Comparison of ENCODE assay signal across 19 mouse cellular contexts in the genomic region with DNA sequence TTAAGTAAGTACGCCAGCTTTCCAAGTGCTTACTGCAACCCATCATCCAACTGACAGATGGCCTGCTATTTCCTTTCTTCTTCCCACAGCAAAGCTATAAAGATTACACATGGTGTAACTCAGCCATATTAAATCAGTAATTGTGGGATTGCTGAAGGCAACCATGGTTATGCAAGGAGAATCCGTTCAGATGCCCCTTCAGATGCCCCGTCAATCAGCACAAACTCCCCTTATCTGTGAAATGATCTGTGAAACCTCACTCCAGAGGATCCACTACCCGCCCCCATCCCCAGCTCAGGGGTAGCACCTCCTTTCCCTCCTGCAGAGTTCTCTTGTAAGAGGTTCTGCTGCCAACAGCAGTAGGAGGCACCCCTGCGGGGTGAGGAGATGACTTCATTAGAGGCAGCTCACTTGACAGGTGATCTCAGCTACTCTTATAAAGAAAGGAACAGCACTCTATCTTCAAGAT. TPM values are rescaled to one million over a fixed set of nuclear protein-coding genes. Genes with fewer than 3 reads are reported as not detected.
DNase-seq lines count a peak whose midpoint lies in the region; ATAC-seq and TF ChIP-seq lines count a peak whose summit lies in the region.
"Had no signal": no experiment of that assay in that cellular context is flagged by ENCODE, and none has a peak within 500 bp of the region (broad histone marks: within the 10 kb centered on the region; RNA-seq: fewer than 3 reads in every experiment).

No protein-coding gene starts in this region.

- peak; percentile 49 for DNase-seq in forebrain, postnatal 0 days
- no peak for DNase-seq in forebrain, embryonic 10.5 days (ENCODE audit: extremely low spot score, low spot score)
- peak; percentile 35 for DNase-seq in layer of hippocampus, adult 9-11 months
- DNase-seq in layer of hippocampus, postnatal 25 days (ENCODE audit: extremely low spot score in 1 of 2, low spot score in 1 of 2) = no peak
- DNase-seq in right cerebral cortex, adult 18-20 months = peak; percentile 71
- no peak for DNase-seq in right cerebral cortex, postnatal 14 days
- DNase-seq in left cerebral cortex, postnatal 36 days (ENCODE audit: low spot score in 2 of 2) = peak; percentile 60 to 67
- DNase-seq in liver = no peak
- DNase-seq: cerebellum, adult 8-10 months; heart, postnatal 10 days; kidney, adult 18-20 months; kidney, postnatal 10 days; lung, postnatal 10 days; thymus, postnatal 25 days had no signal

- peaks cover 9% of the 10 kb centered on the region for H3K27me3 ChIP-seq in forebrain, postnatal 0 days (ENCODE audit: insufficient read depth, low read length)
- H3K27me3 ChIP-seq in forebrain, embryonic 10.5 days (ENCODE audit: poor library complexity, severe bottlenecking) = peaks cover 59% of the 10 kb centered on the region
- H3K27me3 ChIP-seq: CH12.LX had no signal

- WGBS in forebrain, postnatal 0 days = 19% methylated on average over 5 of the region's 5 CpGs
- WGBS in forebrain, embryonic 10.5 days = 35% methylated on average over 5 of the region's 5 CpGs

- no peak for TF ChIP-seq CTCF in forebrain, postnatal 0 days (IDR thresholded peaks at IDR 0.05; ENCODE audit: low read depth)

- intact Hi-C loops in left cerebral cortex, postnatal 36 days (cut with DNase I) = loop anchor here (2.0 kb wide), 1 partner anchor 70 kb away; no protein-coding TSS in a partner anchor

- peak overlapping the region; percentile 46 for H3K27ac ChIP-seq in forebrain, postnatal 0 days (ENCODE audit: low read depth, low read length)
- no peak overlapping the region for H3K27ac ChIP-seq in forebrain, embryonic 10.5 days
- H3K27ac ChIP-seq: midbrain, embryonic 13.5 days had no signal

- no peak overlapping the region for H3K4me2 ChIP-seq in forebrain, postnatal 0 days (ENCODE audit: low read depth)
- H3K4me2 ChIP-seq: heart, embryonic 11.5 days; midbrain, embryonic 13.5 days had no signal

- no peaks in the 10 kb centered on the region for H3K36me3 ChIP-seq in forebrain, postnatal 0 days (ENCODE audit: insufficient read depth)
- no peaks in the 10 kb centered on the region for H3K36me3 ChIP-seq in forebrain, embryonic 10.5 days (replicated peaks)
- H3K36me3 ChIP-seq: midbrain, embryonic 13.5 days had no signal

- no peak overlapping the region for H3K4me3 ChIP-seq in forebrain, postnatal 0 days (ENCODE audit: low read depth, low read length)
- no peak overlapping the region for H3K4me3 ChIP-seq in forebrain, embryonic 10.5 days
- H3K4me3 ChIP-seq: midbrain, embryonic 13.5 days had no signal

- H3K9me3 ChIP-seq in forebrain, postnatal 0 days (ENCODE audit: low read length) = no peaks in the 10 kb centered on the region
- no peaks in the 10 kb centered on the region for H3K9me3 ChIP-seq in forebrain, embryonic 10.5 days
- H3K9me3 ChIP-seq: midbrain, embryonic 13.5 days had no signal

- no peak overlapping the region for H3K9ac ChIP-seq in forebrain, postnatal 0 days
- H3K9ac ChIP-seq: midbrain, embryonic 13.5 days had no signal

- ATAC-seq in forebrain, postnatal 0 days = peak; percentile 20; the same call in 1 of the 2 replicates
- ATAC-seq: midbrain, embryonic 13.5 days had no signal

- peaks cover 5% of the 10 kb centered on the region for H3K4me1 ChIP-seq in forebrain, postnatal 0 days (ENCODE audit: insufficient read depth)
- peaks cover 20% of the 10 kb centered on the region for H3K4me1 ChIP-seq in forebrain, embryonic 10.5 days

RNA-seq across cellular contexts. Expression of a gene that starts 3.0 kb away (rescaled TPM):
- 10.8 and 19.4 TPM in 2 replicates for total RNA-seq in forebrain, postnatal 0 days (2014; rRNA removed)
- polyA plus RNA-seq in forebrain, postnatal 0 days (2015; fragmentation: Nextera tagmentation; extraction: Ambion mirVana) = 1.2 and 2.1 TPM in 2 replicates
- polyA plus RNA-seq in forebrain, embryonic 10.5 days (2016; fragmentation: Nextera tagmentation; extraction: Ambion mirVana) = 0.33 and 0.52 TPM in 2 replicates
- 10 to 100 TPM; 25.2 to 26.1 TPM for total RNA-seq in layer of hippocampus, postnatal 25 days (2021)
- total RNA-seq in left cerebral cortex, postnatal 36 days (2021) = 100 to 1,000 TPM in 1 of 2 experiments, 10 to 100 TPM in 1; 73.9 to 113 TPM
- total RNA-seq: CH12.LX; megakaryocyte progenitor cell, adult 5-6 weeks; MEL had no signal

Comparison
In these comparisons a context has a peak if more than half of its experiments do, and no peak if none do; other contexts are left out.
1. DNase-seq: peak in forebrain, postnatal 0 days (single experiment), layer of hippocampus, adult 9-11 months (single experiment), right cerebral cortex, adult 18-20 months (single experiment) and left cerebral cortex, postnatal 36 days (2 of 2); none in forebrain, embryonic 10.5 days (single experiment), layer of hippocampus, postnatal 25 days (0 of 2), right cerebral cortex, postnatal 14 days (single experiment) and liver (single experiment).